Mouse (Mus musculus) olfactory bulb, adult 2 months (tissue): ENCODE measurements around the gene Nlrc5. TPM values are rescaled to one million over a fixed set of nuclear protein-coding genes. Genes with fewer than 3 reads are reported as not detected.

Source experiments
- H3K27ac ChIP-seq: fragments of 200-500 bp; 2 replicates; pipeline ENCODE4 v1.5.1; 2012; ENCODE audit warnings: low read depth, low read length; ENCODE audit not compliant: insufficient read depth
- H3K4me1 ChIP-seq: fragments of 200-500 bp; 2 replicates; pipeline ENCODE4 v1.6.1; 2012; ENCODE audit warnings: low read length; ENCODE audit not compliant: control insufficient read depth, insufficient read depth
- H3K4me3 ChIP-seq: fragments of 200-500 bp; 2 replicates; pipeline ENCODE4 v1.5.1; 2012; ENCODE audit warnings: mild to moderate bottlenecking, low read depth, low read length, moderate library complexity; ENCODE audit not compliant: insufficient read depth
- CTCF ChIP-seq: fragments of 200-500 bp; IDR thresholded peaks from 2 replicates; pipeline ENCODE4 v1.5.1; 2012; ENCODE audit warnings: low read depth, mild to moderate bottlenecking, low read length, moderate library complexity; ENCODE audit not compliant: insufficient read depth
- POLR2A ChIP-seq: fragments of 200-500 bp; IDR thresholded peaks from 2 replicates; pipeline ENCODE4 v1.6.1; 2012; ENCODE audit warnings: mild to moderate bottlenecking, low read depth, low read length, moderate library complexity; ENCODE audit not compliant: insufficient read depth
- WGBS: fragments of 180-500 bp; shearing (Covaris S2); methylation state at CpG from one replicate; pipeline ENCODE4 v1.1.7; 2018; 5-methylcytosine and 5-hydroxymethylcytosine counted together
- polyA plus RNA-seq: library from polyadenylated mRNA; stranded (reverse); fragments of >200 nt; gene quantifications from 2 replicates; pipeline ENCODE4 v1.2.4, GENCODE M21; 2012; ENCODE audit warnings: low replicate concordance; ENCODE audit not compliant: missing spikeins, insufficient read depth, insufficient read length

The Nlrc5 gene
- polyA plus RNA-seq, 1 experiment, result not detected

GRCm38 (mm10) chr8:94412518-94412917, 21.6 kb upstream of the Nlrc5 start:
- H3K27ac ChIP-seq, result no peak overlapping the region
- WGBS, result 90% methylated on average over 6 of the region's 6 CpGs
- H3K4me1 ChIP-seq, result no peaks in the 10 kb centered on the region
- TF ChIP-seq CTCF, result no peak
- TF ChIP-seq POLR2A, result no peak
- no peak overlapping the region for H3K4me3 ChIP-seq

- WGBS, result 86% methylated on average over 6 of the region's 6 CpGs
- Histone ChIP-seq H3K4me1 (no peaks in the 10 kb centered on the region), H3K4me3 (no peak overlapping the region), H3K27ac (no peak overlapping the region)
- TF ChIP-seq CTCF (no peak), POLR2A (no peak)
Measured at GRCm38 (mm10) chr8:94413509-94413908, 20.6 kb upstream of the Nlrc5 start.

GRCm38 (mm10) chr8:94415218-94415617, 18.9 kb upstream of the Nlrc5 start:
- TF ChIP-seq POLR2A (no peak), CTCF (no peak)
- Histone ChIP-seq H3K4me3 (no peak overlapping the region), H3K27ac (no peak overlapping the region), H3K4me1 (no peaks in the 10 kb centered on the region)
- WGBS, result 77% methylated on average over 2 of the region's 2 CpGs

- 74% methylated on average over 9 of the region's 9 CpGs for WGBS
- no peak overlapping the region for H3K4me3 ChIP-seq
- H3K4me1 ChIP-seq, result no peaks in the 10 kb centered on the region
- no peak for TF ChIP-seq POLR2A
- TF ChIP-seq CTCF, result no peak
- no peak overlapping the region for H3K27ac ChIP-seq
Measured at GRCm38 (mm10) chr8:94418017-94418416, 16.1 kb upstream of the Nlrc5 start.

GRCm38 (mm10) chr8:94422270-94422669, 11.9 kb upstream of the Nlrc5 start:
- TF ChIP-seq POLR2A (no peak), CTCF (no peak)
- Histone ChIP-seq H3K4me1 (no peaks in the 10 kb centered on the region), H3K4me3 (no peak overlapping the region), H3K27ac (no peak overlapping the region)
- 93% methylated on average over 4 of the region's 4 CpGs for WGBS

- no peak overlapping the region for H3K4me3 ChIP-seq
- H3K27ac ChIP-seq, result no peak overlapping the region
- H3K4me1 ChIP-seq, result no peaks in the 10 kb centered on the region
- 81% methylated on average over 10 of the region's 10 CpGs for WGBS
- TF ChIP-seq CTCF (no peak), POLR2A (no peak)
Measured at GRCm38 (mm10) chr8:94427953-94428352, 6.2 kb upstream of the Nlrc5 start.

- Histone ChIP-seq H3K4me3 (no peak overlapping the region), H3K27ac (no peak overlapping the region), H3K4me1 (no peaks in the 10 kb centered on the region)
- no peak for TF ChIP-seq POLR2A
- no peak for TF ChIP-seq CTCF
- 74% methylated on average over 4 of the region's 4 CpGs for WGBS
Measured at GRCm38 (mm10) chr8:94428420-94428819, 5.7 kb upstream of the Nlrc5 start.

GRCm38 (mm10) chr8:94429376-94429775, 4.8 kb upstream of the Nlrc5 start:
- H3K27ac ChIP-seq, result no peak overlapping the region
- H3K4me1 ChIP-seq, result peaks cover 5% of the 10 kb centered on the region
- WGBS, result 87% methylated on average over 7 of the region's 7 CpGs
- no peak overlapping the region for H3K4me3 ChIP-seq
- TF ChIP-seq CTCF (no peak), POLR2A (no peak)

- Histone ChIP-seq H3K4me1 (peaks cover 5% of the 10 kb centered on the region), H3K27ac (no peak overlapping the region), H3K4me3 (no peak overlapping the region)
- WGBS, result 79% methylated on average over 3 of the region's 3 CpGs
- no peak for TF ChIP-seq CTCF
- TF ChIP-seq POLR2A, result no peak
Measured at GRCm38 (mm10) chr8:94432212-94432611, 1.9 kb upstream of the Nlrc5 start.

- no peak overlapping the region for H3K4me3 ChIP-seq
- WGBS, result 88% methylated on average over 3 of the region's 3 CpGs
- H3K27ac ChIP-seq, result no peak overlapping the region
- TF ChIP-seq CTCF (no peak), POLR2A (no peak)
- H3K4me1 ChIP-seq, result peaks cover 5% of the 10 kb centered on the region
Measured at GRCm38 (mm10) chr8:94434958-94435357, 802 bp downstream of the Nlrc5 start.

GRCm38 (mm10) chr8:94435397-94436111, 1.4 kb downstream of the Nlrc5 start:
- 96% methylated on average over 15 of the region's 15 CpGs for WGBS

More at GRCm38 (mm10) chr8:94435397-94436111, 1.4 kb downstream of the Nlrc5 start:
- Histone ChIP-seq H3K27ac (no peak overlapping the region), H3K4me1 (peaks cover 5% of the 10 kb centered on the region), H3K4me3 (no peak overlapping the region)
- TF ChIP-seq POLR2A (no peak), CTCF (no peak)
